Comparison of ENCODE assay signal across 8 mouse cellular contexts in the genomic region with DNA sequence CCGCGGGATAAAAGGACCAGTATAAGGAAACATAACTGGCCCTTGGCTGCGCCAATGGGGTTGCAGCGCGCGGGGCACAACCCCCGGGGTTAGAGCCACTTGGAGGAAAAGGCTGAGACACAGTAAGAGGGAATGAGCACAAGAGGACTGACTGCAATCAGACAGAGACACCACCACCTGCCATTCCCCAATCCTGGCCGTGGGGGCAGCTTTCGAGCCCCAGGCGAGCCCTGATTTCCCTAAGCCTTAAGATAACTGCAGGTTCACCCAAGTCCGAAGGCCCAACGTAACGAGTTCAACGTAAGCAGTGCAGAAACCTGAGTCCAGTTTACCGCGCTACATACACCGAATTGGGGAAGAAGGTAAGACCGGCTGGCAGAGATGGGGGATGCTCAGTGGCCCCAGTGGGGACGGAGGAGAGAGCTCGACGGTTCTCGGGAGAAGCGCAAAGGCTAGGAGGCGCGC. TPM values are rescaled to one million over a fixed set of nuclear protein-coding genes. Genes with fewer than 3 reads are reported as not detected.
A peak's percentile ranks its signal among the peaks of the same experiment; 100 is the strongest.
DNase-seq lines count a peak whose midpoint lies in the region; ATAC-seq and TF ChIP-seq lines count a peak whose summit lies in the region.

No protein-coding gene starts in this region.

- peak; percentile 22 for TF ChIP-seq CTCF in layer of hippocampus, adult 2 months (conservative IDR thresholded peaks at IDR 0.05)
- no peak for TF ChIP-seq CTCF in kidney, postnatal 0 days (IDR thresholded peaks at IDR 0.05; ENCODE audit: low read depth)

- H3K4me2 ChIP-seq in forebrain, embryonic 12.5 days: peak overlapping the region; percentile 82
- peak overlapping the region; percentile 85 for H3K4me2 ChIP-seq in kidney, postnatal 0 days (ENCODE audit: low read length)
- peak overlapping the region; percentile 88 for H3K4me2 ChIP-seq in midbrain, embryonic 11.5 days

- peak overlapping the region; percentile 71 for H3K9ac ChIP-seq in forebrain, embryonic 12.5 days
- peak overlapping the region; percentile 83 for H3K9ac ChIP-seq in kidney, postnatal 0 days (ENCODE audit: low read depth, low read length)
- peak overlapping the region; percentile 95 for H3K9ac ChIP-seq in midbrain, embryonic 11.5 days (ENCODE audit: low read length)

- WGBS in forebrain, embryonic 12.5 days: 0% methylated on average over 25 of the region's 25 CpGs
- under 1% methylated on average over 25 of the region's 25 CpGs for WGBS in kidney, postnatal 0 days
- under 1% methylated on average over 25 of the region's 25 CpGs for WGBS in midbrain, embryonic 11.5 days

- peaks cover 20% of the 10 kb centered on the region for H3K4me1 ChIP-seq in forebrain, embryonic 12.5 days
- H3K4me1 ChIP-seq in kidney, postnatal 0 days (replicated peaks; ENCODE audit: insufficient read depth, low read length): no peaks in the 10 kb centered on the region
- peaks cover 5% of the 10 kb centered on the region for H3K4me1 ChIP-seq in midbrain, embryonic 11.5 days (ENCODE audit: control insufficient read depth, insufficient read depth, low read length)

- H3K27ac ChIP-seq in layer of hippocampus, adult 2 months: peak overlapping the region; percentile 98
- H3K27ac ChIP-seq in forebrain, embryonic 12.5 days: peak overlapping the region; percentile 99
- H3K27ac ChIP-seq in kidney, postnatal 0 days: peak overlapping the region; percentile 98
- H3K27ac ChIP-seq in midbrain, embryonic 11.5 days (ENCODE audit: low read depth, low read length): peak overlapping the region; percentile 95

- H3K9me3 ChIP-seq in forebrain, embryonic 12.5 days: no peaks in the 10 kb centered on the region
- no peaks in the 10 kb centered on the region for H3K9me3 ChIP-seq in kidney, postnatal 0 days (replicated peaks; ENCODE audit: low read length)
- H3K9me3 ChIP-seq in midbrain, embryonic 11.5 days (ENCODE audit: control insufficient read depth, low read length): no peaks in the 10 kb centered on the region

- H3K36me3 ChIP-seq in forebrain, embryonic 12.5 days (replicated peaks): peaks cover 11% of the 10 kb centered on the region
- H3K36me3 ChIP-seq in kidney, postnatal 0 days (ENCODE audit: insufficient read depth, low read length): peaks cover 2% of the 10 kb centered on the region; the same call in 1 of the 2 replicates
- no peaks in the 10 kb centered on the region for H3K36me3 ChIP-seq in midbrain, embryonic 11.5 days (ENCODE audit: control insufficient read depth, insufficient read depth, low read length)

- H3K4me3 ChIP-seq in layer of hippocampus, adult 2 months: peak overlapping the region; percentile 62
- peak overlapping the region; percentile 84 for H3K4me3 ChIP-seq in forebrain, embryonic 12.5 days (replicated peaks)
- H3K4me3 ChIP-seq in kidney, postnatal 0 days (replicated peaks; ENCODE audit: low read depth, low read length): peak overlapping the region; percentile 91
- H3K4me3 ChIP-seq in midbrain, embryonic 11.5 days (ENCODE audit: low read depth, low read length): peak overlapping the region; percentile 67

- H3K27me3 ChIP-seq in forebrain, embryonic 12.5 days: no peaks in the 10 kb centered on the region
- H3K27me3 ChIP-seq in kidney, postnatal 0 days (ENCODE audit: insufficient read depth, low read length): no peaks in the 10 kb centered on the region
- H3K27me3 ChIP-seq in midbrain, embryonic 11.5 days (ENCODE audit: control insufficient read depth, insufficient read depth, low read length): no peaks in the 10 kb centered on the region

- no peak for DNase-seq in layer of hippocampus, adult 2 months (ENCODE audit: low spot score in 2 of 2)
- no peak for DNase-seq in layer of hippocampus, adult 9-10 months (ENCODE audit: low spot score)
- DNase-seq in NIH3T3 (ENCODE audit: low read depth): peak; percentile 59
- no peak for DNase-seq in kidney, postnatal 0 days (ENCODE audit: low spot score)
- no peak for DNase-seq in midbrain, embryonic 11.5 days (ENCODE audit: low spot score, missing footprints)
- DNase-seq in layer of hippocampus, postnatal 14 days (ENCODE audit: low spot score in 2 of 2): no peak
- no peak for DNase-seq in gastrocnemius, adult 18-20 months (ENCODE audit: low spot score)

- ATAC-seq in forebrain, embryonic 12.5 days (ENCODE audit: low FRiP score): peak; percentile 74
- ATAC-seq in kidney, postnatal 0 days (replicated peaks; ENCODE audit: low FRiP score, low read depth): peak; percentile 27
- ATAC-seq in midbrain, embryonic 11.5 days (ENCODE audit: low FRiP score): peak; percentile 78

RNA-seq across cellular contexts. Expression of a gene that starts 0.4 kb away (rescaled TPM):
- 1 to 10 TPM; 3.5 to 4.0 TPM for total RNA-seq in layer of hippocampus, adult 2 months (2021)
- 1.7 and 2.1 TPM in 2 replicates for polyA plus RNA-seq in forebrain, embryonic 12.5 days (2016; fragmentation: Nextera tagmentation; extraction: Ambion mirVana)
- 0.53 and 0.73 TPM in 2 replicates for polyA plus RNA-seq in kidney, postnatal 0 days (2015; fragmentation: Nextera tagmentation; extraction: Ambion mirVana)
- 0.78 and 1.9 TPM in 2 replicates for polyA plus RNA-seq in midbrain, embryonic 11.5 days (2014; fragmentation: Nextera tagmentation; extraction: Ambion mirVana)
- total RNA-seq in layer of hippocampus, postnatal 14 days (2021): 1 to 10 TPM; 1.2 to 4.2 TPM
- under 1 TPM; 0.28 to 0.50 TPM for total RNA-seq in gastrocnemius, adult 18-20 months (2021)

RNA-seq across cellular contexts. Expression of a gene that starts 0.6 kb away (rescaled TPM):
- total RNA-seq in layer of hippocampus, adult 2 months (2021): 10 to 100 TPM; 63.1 to 67.8 TPM
- polyA plus RNA-seq in forebrain, embryonic 12.5 days (2016; fragmentation: Nextera tagmentation; extraction: Ambion mirVana): 102 and 110 TPM in 2 replicates
- polyA plus RNA-seq in kidney, postnatal 0 days (2015; fragmentation: Nextera tagmentation; extraction: Ambion mirVana): 42.5 and 47.6 TPM in 2 replicates
- polyA plus RNA-seq in midbrain, embryonic 11.5 days (2014; fragmentation: Nextera tagmentation; extraction: Ambion mirVana): 71.9 and 72.5 TPM in 2 replicates
- total RNA-seq in layer of hippocampus, postnatal 14 days (2021): 10 to 100 TPM; 61.2 to 64.7 TPM
- 10 to 100 TPM; 20.7 to 20.9 TPM for total RNA-seq in gastrocnemius, adult 18-20 months (2021)

RNA-seq across cellular contexts. Expression of a gene that starts 13.7 kb away (rescaled TPM):
- total RNA-seq in layer of hippocampus, adult 2 months (2021): 10 to 100 TPM; 80.9 to 81.5 TPM
- 138 and 141 TPM in 2 replicates for polyA plus RNA-seq in forebrain, embryonic 12.5 days (2016; fragmentation: Nextera tagmentation; extraction: Ambion mirVana)
- 122 and 134 TPM in 2 replicates for polyA plus RNA-seq in kidney, postnatal 0 days (2015; fragmentation: Nextera tagmentation; extraction: Ambion mirVana)
- 150 and 155 TPM in 2 replicates for polyA plus RNA-seq in midbrain, embryonic 11.5 days (2014; fragmentation: Nextera tagmentation; extraction: Ambion mirVana)
- total RNA-seq in layer of hippocampus, postnatal 14 days (2021): 10 to 100 TPM; 79.5 to 80.3 TPM
- total RNA-seq in gastrocnemius, adult 18-20 months (2021): 10 to 100 TPM; 29.1 to 30.8 TPM

RNA-seq across cellular contexts. Expression of a gene that starts 13.9 kb away (rescaled TPM):
- total RNA-seq in layer of hippocampus, adult 2 months (2021): 10 to 100 TPM; 39.6 to 54.0 TPM
- 65.0 and 72.0 TPM in 2 replicates for polyA plus RNA-seq in forebrain, embryonic 12.5 days (2016; fragmentation: Nextera tagmentation; extraction: Ambion mirVana)
- polyA plus RNA-seq in kidney, postnatal 0 days (2015; fragmentation: Nextera tagmentation; extraction: Ambion mirVana): 62.8 and 66.8 TPM in 2 replicates
- 62.0 and 63.9 TPM in 2 replicates for polyA plus RNA-seq in midbrain, embryonic 11.5 days (2014; fragmentation: Nextera tagmentation; extraction: Ambion mirVana)
- 10 to 100 TPM; 48.1 to 55.2 TPM for total RNA-seq in layer of hippocampus, postnatal 14 days (2021)
- total RNA-seq in gastrocnemius, adult 18-20 months (2021): 10 to 100 TPM; 42.9 to 46.8 TPM

RNA-seq across cellular contexts. Expression of a gene that starts 22.8 kb away (rescaled TPM):
- total RNA-seq in layer of hippocampus, adult 2 months (2021): 10 to 100 TPM; 29.3 to 29.5 TPM
- 14.3 and 17.7 TPM in 2 replicates for polyA plus RNA-seq in forebrain, embryonic 12.5 days (2016; fragmentation: Nextera tagmentation; extraction: Ambion mirVana)
- 7.2 and 8.9 TPM in 2 replicates for polyA plus RNA-seq in kidney, postnatal 0 days (2015; fragmentation: Nextera tagmentation; extraction: Ambion mirVana)
- polyA plus RNA-seq in midbrain, embryonic 11.5 days (2014; fragmentation: Nextera tagmentation; extraction: Ambion mirVana): 4.2 and 6.5 TPM in 2 replicates
- total RNA-seq in layer of hippocampus, postnatal 14 days (2021): 10 to 100 TPM; 25.5 to 31.3 TPM
- total RNA-seq in gastrocnemius, adult 18-20 months (2021): 1 to 10 TPM; 6.0 to 7.2 TPM

Comparison
In these comparisons a context has a peak if more than half of its experiments do, and no peak if none do; other contexts are left out.
1. ATAC-seq: peak in every context shown above with its lines; median percentile 78 in midbrain, embryonic 11.5 days; 74 in forebrain, embryonic 12.5 days; 27 in kidney, postnatal 0 days.